Comparison of ENCODE assay signal across 16 mouse cellular contexts in genomic region chr12:108187541-108188091, GRCm38 (mm10). TPM values are rescaled to one million over a fixed set of nuclear protein-coding genes. Genes with fewer than 3 reads are reported as not detected.
DNase-seq lines count a peak whose midpoint lies in the region; ATAC-seq and TF ChIP-seq lines count a peak whose summit lies in the region.
"Had no signal": no experiment of that assay in that cellular context is flagged by ENCODE, and none has a peak within 500 bp of the region (broad histone marks: within the 10 kb centered on the region; RNA-seq: fewer than 3 reads in every experiment).

No protein-coding gene starts in this region.

- no peak overlapping the region for H3K4me2 ChIP-seq in intestine, postnatal 0 days (replicated peaks; ENCODE audit: low read depth)
- H3K4me2 ChIP-seq in intestine, embryonic 15.5 days (replicated peaks): no peak overlapping the region
- no peak overlapping the region for H3K4me2 ChIP-seq in midbrain, postnatal 0 days (ENCODE audit: low read depth, low read length, poor library complexity, severe bottlenecking)
- H3K4me2 ChIP-seq in stomach, postnatal 0 days (replicated peaks; ENCODE audit: low read depth): no peak overlapping the region
- H3K4me2 ChIP-seq: forebrain, embryonic 15.5 days; heart, embryonic 15.5 days; midbrain, embryonic 12.5 days had no signal

- WGBS in intestine, postnatal 0 days: 91% methylated on average over 6 of the region's 6 CpGs
- 93% methylated on average over 6 of the region's 6 CpGs for WGBS in intestine, embryonic 15.5 days
- WGBS in midbrain, postnatal 0 days: 92% methylated on average over 6 of the region's 6 CpGs
- WGBS in midbrain, embryonic 10.5 days: 88% methylated on average over 6 of the region's 6 CpGs
- WGBS in stomach, postnatal 0 days: 93% methylated on average over 6 of the region's 6 CpGs

- DNase-seq in adrenal gland, postnatal 10 days: peak; percentile 40
- DNase-seq in adrenal gland, postnatal 14 days: no peak
- no peak for DNase-seq in midbrain, postnatal 0 days (ENCODE audit: low spot score)
- DNase-seq in midbrain, embryonic 10.5 days (ENCODE audit: low spot score): no peak
- DNase-seq in stomach, postnatal 0 days (ENCODE audit: low spot score): no peak
- DNase-seq in spleen, postnatal 36 days (ENCODE audit: low spot score in 2 of 2): no peak
- DNase-seq: embryo, embryonic 11 days; lung, postnatal 36 days; thymus, postnatal 36 days had no signal

- H3K27ac ChIP-seq in intestine, postnatal 0 days (ENCODE audit: low read depth, low read length): no peak overlapping the region
- no peak overlapping the region for H3K27ac ChIP-seq in intestine, embryonic 15.5 days
- no peak overlapping the region for H3K27ac ChIP-seq in midbrain, postnatal 0 days (ENCODE audit: low read depth, low read length)
- H3K27ac ChIP-seq in midbrain, embryonic 10.5 days (replicated peaks): no peak overlapping the region
- no peak overlapping the region for H3K27ac ChIP-seq in stomach, postnatal 0 days (replicated peaks)
- H3K27ac ChIP-seq: forebrain, embryonic 15.5 days; heart, embryonic 15.5 days; midbrain, embryonic 12.5 days had no signal

- H3K9me3 ChIP-seq in intestine, postnatal 0 days (ENCODE audit: control insufficient read depth): no peaks in the 10 kb centered on the region
- no peaks in the 10 kb centered on the region for H3K9me3 ChIP-seq in intestine, embryonic 15.5 days
- H3K9me3 ChIP-seq in midbrain, postnatal 0 days (ENCODE audit: low read length): no peaks in the 10 kb centered on the region
- no peaks in the 10 kb centered on the region for H3K9me3 ChIP-seq in midbrain, embryonic 10.5 days (replicated peaks)
- no peaks in the 10 kb centered on the region for H3K9me3 ChIP-seq in stomach, postnatal 0 days (ENCODE audit: control insufficient read depth, low read length)
- H3K9me3 ChIP-seq: forebrain, embryonic 15.5 days; heart, embryonic 15.5 days; midbrain, embryonic 12.5 days had no signal

- no peak overlapping the region for H3K9ac ChIP-seq in intestine, postnatal 0 days (ENCODE audit: low read depth, low read length)
- H3K9ac ChIP-seq in intestine, embryonic 15.5 days: no peak overlapping the region
- no peak overlapping the region for H3K9ac ChIP-seq in midbrain, postnatal 0 days (replicated peaks; ENCODE audit: low read length, poor library complexity, severe bottlenecking)
- H3K9ac ChIP-seq in stomach, postnatal 0 days (ENCODE audit: low read length): no peak overlapping the region
- H3K9ac ChIP-seq: forebrain, embryonic 15.5 days; heart, embryonic 15.5 days; midbrain, embryonic 12.5 days had no signal

- H3K27me3 ChIP-seq in intestine, postnatal 0 days (replicated peaks; ENCODE audit: control insufficient read depth, insufficient read depth, low read length): no peaks in the 10 kb centered on the region
- H3K27me3 ChIP-seq in intestine, embryonic 15.5 days (replicated peaks): no peaks in the 10 kb centered on the region
- no peaks in the 10 kb centered on the region for H3K27me3 ChIP-seq in midbrain, postnatal 0 days (ENCODE audit: insufficient read depth, low read length)
- no peaks in the 10 kb centered on the region for H3K27me3 ChIP-seq in midbrain, embryonic 10.5 days (ENCODE audit: low read depth, poor library complexity, severe bottlenecking)
- no peaks in the 10 kb centered on the region for H3K27me3 ChIP-seq in stomach, postnatal 0 days (ENCODE audit: control insufficient read depth, insufficient read depth, low read length)
- H3K27me3 ChIP-seq: forebrain, embryonic 15.5 days; heart, embryonic 15.5 days; midbrain, embryonic 12.5 days had no signal

- H3K36me3 ChIP-seq in intestine, postnatal 0 days (ENCODE audit: control insufficient read depth, insufficient read depth): peaks cover 79% of the 10 kb centered on the region
- peaks cover 39% of the 10 kb centered on the region for H3K36me3 ChIP-seq in intestine, embryonic 15.5 days
- peaks cover 44% of the 10 kb centered on the region for H3K36me3 ChIP-seq in midbrain, postnatal 0 days (ENCODE audit: insufficient read depth, low read length)
- peaks cover 96% of the 10 kb centered on the region for H3K36me3 ChIP-seq in midbrain, embryonic 10.5 days
- peaks cover 22% of the 10 kb centered on the region for H3K36me3 ChIP-seq in stomach, postnatal 0 days (ENCODE audit: control insufficient read depth, insufficient read depth, low read length)

- H3K4me1 ChIP-seq in intestine, postnatal 0 days (replicated peaks; ENCODE audit: control insufficient read depth, insufficient read depth, low read length): no peaks in the 10 kb centered on the region
- H3K4me1 ChIP-seq in intestine, embryonic 15.5 days (replicated peaks): no peaks in the 10 kb centered on the region
- no peaks in the 10 kb centered on the region for H3K4me1 ChIP-seq in midbrain, postnatal 0 days (ENCODE audit: insufficient read depth, low read length)
- H3K4me1 ChIP-seq in midbrain, embryonic 10.5 days: no peaks in the 10 kb centered on the region
- H3K4me1 ChIP-seq in stomach, postnatal 0 days (replicated peaks; ENCODE audit: control insufficient read depth, insufficient read depth): no peaks in the 10 kb centered on the region
- H3K4me1 ChIP-seq: heart, embryonic 15.5 days; midbrain, embryonic 12.5 days had no signal

- no peak overlapping the region for H3K4me3 ChIP-seq in intestine, postnatal 0 days (ENCODE audit: low read depth, low read length)
- no peak overlapping the region for H3K4me3 ChIP-seq in intestine, embryonic 15.5 days (replicated peaks)
- no peak overlapping the region for H3K4me3 ChIP-seq in midbrain, postnatal 0 days (ENCODE audit: low read depth, low read length)
- H3K4me3 ChIP-seq in midbrain, embryonic 10.5 days: no peak overlapping the region
- H3K4me3 ChIP-seq in stomach, postnatal 0 days (ENCODE audit: low read depth, low read length): no peak overlapping the region
- H3K4me3 ChIP-seq: forebrain, embryonic 15.5 days; heart, embryonic 15.5 days; midbrain, embryonic 12.5 days; myocyte had no signal

- no peak for TF ChIP-seq EP300 in stomach, postnatal 0 days (optimal IDR thresholded peaks at IDR 0.05)

- ATAC-seq in intestine, postnatal 0 days: no peak
- no peak for ATAC-seq in intestine, embryonic 15.5 days
- no peak for ATAC-seq in midbrain, postnatal 0 days (ENCODE audit: low FRiP score)
- no peak for ATAC-seq in stomach, postnatal 0 days (ENCODE audit: low FRiP score, low TSS enrichment)
- ATAC-seq: forebrain, embryonic 15.5 days; hindbrain, embryonic 16.5 days had no signal

- TF ChIP-seq CTCF in intestine, postnatal 0 days (IDR thresholded peaks at IDR 0.05; ENCODE audit: low read depth): peak; percentile 41
- peak; percentile 39 for TF ChIP-seq CTCF in midbrain, postnatal 0 days (IDR thresholded peaks at IDR 0.05)
- TF ChIP-seq CTCF in stomach, postnatal 0 days (IDR thresholded peaks at IDR 0.05; ENCODE audit: low read depth): peak; percentile 25; the same call in 1 of the 2 replicates

RNA-seq across cellular contexts. Expression of gene Ccnk, which starts 8.2 kb away (rescaled TPM):
- total RNA-seq in adrenal gland, postnatal 10 days (2021): 10 to 100 TPM; 30.0 to 30.7 TPM
- total RNA-seq in adrenal gland, postnatal 14 days (2021): 31.5 and 31.7 TPM in 2 replicates
- polyA plus RNA-seq in intestine, postnatal 0 days (2015; fragmentation: Nextera tagmentation; extraction: Ambion mirVana): 3.0 and 3.3 TPM in 2 replicates
- 2.8 and 3.8 TPM in 2 replicates for polyA plus RNA-seq in intestine, embryonic 15.5 days (2015; fragmentation: Nextera tagmentation; extraction: Ambion mirVana)
- 12.1 and 27.6 TPM in 2 replicates for total RNA-seq in midbrain, postnatal 0 days (2014; rRNA removed)
- polyA plus RNA-seq in midbrain, postnatal 0 days (2015; fragmentation: Nextera tagmentation; extraction: Ambion mirVana): 2.1 and 2.2 TPM in 2 replicates
- polyA plus RNA-seq in midbrain, embryonic 10.5 days (2016; fragmentation: Nextera tagmentation; extraction: Ambion mirVana): 3.3 and 3.5 TPM in 2 replicates
- 1.6 TPM in 2 replicates for polyA plus RNA-seq in stomach, postnatal 0 days (2015; fragmentation: Nextera tagmentation; extraction: Ambion mirVana)

RNA-seq across cellular contexts. Expression of gene Setd3, which starts 8.5 kb away (rescaled TPM):
- 10 to 100 TPM; 81.3 to 90.7 TPM for total RNA-seq in adrenal gland, postnatal 10 days (2021)
- 92.3 and 93.2 TPM in 2 replicates for total RNA-seq in adrenal gland, postnatal 14 days (2021)
- polyA plus RNA-seq in intestine, postnatal 0 days (2015; fragmentation: Nextera tagmentation; extraction: Ambion mirVana): 49.1 and 50.0 TPM in 2 replicates
- polyA plus RNA-seq in intestine, embryonic 15.5 days (2015; fragmentation: Nextera tagmentation; extraction: Ambion mirVana): 91.7 and 97.9 TPM in 2 replicates
- total RNA-seq in midbrain, postnatal 0 days (2014; rRNA removed): 74.6 and 95.5 TPM in 2 replicates
- 88.1 and 91.2 TPM in 2 replicates for polyA plus RNA-seq in midbrain, postnatal 0 days (2015; fragmentation: Nextera tagmentation; extraction: Ambion mirVana)
- polyA plus RNA-seq in midbrain, embryonic 10.5 days (2016; fragmentation: Nextera tagmentation; extraction: Ambion mirVana): 77.8 and 77.9 TPM in 2 replicates
- 54.5 and 56.2 TPM in 2 replicates for polyA plus RNA-seq in stomach, postnatal 0 days (2015; fragmentation: Nextera tagmentation; extraction: Ambion mirVana)
